Mouse (Mus musculus) heart, embryonic 15.5 days (tissue): Measurements from ENCODE around the gene Raf1. TPM values are rescaled to one million over a fixed set of nuclear protein-coding genes. Genes with fewer than 3 reads are reported as not detected.
A peak's percentile ranks its signal among the peaks of the same experiment; 100 is the strongest.

Experiments used
- ATAC-seq: fragments of 200-750 bp; cut with Nextera tagmentation; replicated peaks from 2 replicates; pipeline ENCODE4 v1.8.0; 2017; ENCODE audit warnings: low read depth, moderate TSS enrichment; ENCODE audit not compliant: insufficient number of reproducible peaks, insufficient read depth, low FRiP score
- H3K27ac ChIP-seq: fragments of 300-500 bp; sonication (generic); 2 replicates; pipeline ENCODE4 v1.5.1; 2015; ENCODE audit warnings: mild to moderate bottlenecking, inconsistent platforms
- H3K27me3 ChIP-seq: fragments of 300-500 bp; sonication (generic); 2 replicates; pipeline ENCODE4 v1.6.1; 2015; ENCODE audit warnings: inconsistent platforms
- H3K36me3 ChIP-seq: fragments of 300-500 bp; sonication (generic); 2 replicates; pipeline ENCODE4 v1.6.1; 2015; ENCODE audit warnings: mild to moderate bottlenecking, inconsistent platforms
- H3K4me1 ChIP-seq: fragments of 300-500 bp; sonication (generic); replicated peaks from 2 replicates; pipeline ENCODE4 v1.6.1; 2015; ENCODE audit warnings: inconsistent platforms
- H3K4me2 ChIP-seq: fragments of 300-500 bp; sonication (generic); 2 replicates; pipeline ENCODE4 v1.6.1; 2015; ENCODE audit warnings: inconsistent platforms, mild to moderate bottlenecking, moderate library complexity
- H3K4me3 ChIP-seq: fragments of 300-500 bp; sonication (generic); 2 replicates; pipeline ENCODE4 v1.5.1; 2015; ENCODE audit warnings: mild to moderate bottlenecking, inconsistent platforms
- H3K9ac ChIP-seq: fragments of 300-500 bp; sonication (generic); 2 replicates; pipeline ENCODE4 v1.6.1; 2015; ENCODE audit warnings: mild to moderate bottlenecking, inconsistent platforms
- H3K9me3 ChIP-seq: fragments of 300-500 bp; sonication (generic); replicated peaks from 2 replicates; pipeline ENCODE4 v1.6.1; 2016; ENCODE audit warnings: inconsistent platforms
- WGBS: fragments of 180-500 bp; shearing (Covaris S2); methylation state at CpG from one replicate; pipeline ENCODE4 v1.1.7; 2015; ENCODE audit warnings: mixed read lengths; 5-methylcytosine and 5-hydroxymethylcytosine counted together
- polyA plus RNA-seq: library from polyadenylated mRNA; unstranded; fragments of >200 nt; fragmentation: Nextera tagmentation; extraction: Ambion mirVana; gene quantifications from 2 replicates; pipeline ENCODE4 v1.2.1, GENCODE M21; 2015

Raf1 gene
- polyA plus RNA-seq, 1 experiment from 2014 or later = 90.7 TPM

DNA sequence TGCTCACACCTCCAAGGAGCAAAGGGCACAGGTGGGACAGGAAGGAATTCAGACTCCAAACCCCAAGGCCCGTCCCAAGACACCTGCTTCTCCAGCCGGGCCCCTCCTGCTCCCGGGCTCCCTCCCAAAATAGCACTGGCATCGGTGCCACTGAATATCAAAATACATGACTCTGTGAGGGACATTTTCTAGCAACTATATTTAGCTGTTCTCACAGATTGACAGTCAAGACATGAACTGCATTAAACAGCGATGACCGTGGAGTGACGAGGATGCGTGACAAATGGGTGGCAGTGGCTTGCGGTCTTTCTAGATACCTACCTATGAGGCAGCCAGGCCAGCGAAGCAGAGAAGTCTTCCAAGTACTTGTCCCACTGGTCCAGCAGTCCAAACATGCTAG lies 90.1 kb downstream of the Raf1 start:
- Histone ChIP-seq H3K27me3 (no peaks in the 10 kb centered on the region), H3K9me3 (no peaks in the 10 kb centered on the region), H3K36me3 (no peaks in the 10 kb centered on the region), H3K4me3 (no peak overlapping the region), H3K4me2 (peak overlapping the region; percentile 55), H3K27ac (peak overlapping the region; percentile 68), H3K4me1 (peaks cover 7% of the 10 kb centered on the region), H3K9ac (no peak overlapping the region)
- WGBS = 41% methylated on average over 10 of the region's 10 CpGs
- ATAC-seq = no peak

GRCm38 (mm10) chr6:115584176-115584575 lies 92.3 kb downstream of the Raf1 start:
- Histone ChIP-seq H3K4me2 (no peak overlapping the region), H3K36me3 (peaks cover 5% of the 10 kb centered on the region; the same call in 1 of the 2 replicates), H3K4me1 (peaks cover 7% of the 10 kb centered on the region), H3K4me3 (no peak overlapping the region), H3K9me3 (no peaks in the 10 kb centered on the region), H3K27ac (no peak overlapping the region), H3K9ac (no peak overlapping the region), H3K27me3 (no peaks in the 10 kb centered on the region)
- WGBS = 77% methylated on average over 3 of the region's 3 CpGs
- ATAC-seq = no peak

GRCm38 (mm10) chr6:115583430-115584125 lies 92.9 kb downstream of the Raf1 start:
- H3K9ac ChIP-seq = no peak overlapping the region
- peaks cover 10% of the 10 kb centered on the region; the same call in 1 of the 2 replicates for H3K36me3 ChIP-seq
- ATAC-seq = no peak
- no peaks in the 10 kb centered on the region for H3K27me3 ChIP-seq
- no peak overlapping the region for H3K4me2 ChIP-seq
- H3K4me3 ChIP-seq = no peak overlapping the region
- no peaks in the 10 kb centered on the region for H3K9me3 ChIP-seq
- H3K4me1 ChIP-seq = peaks cover 7% of the 10 kb centered on the region
- no peak overlapping the region for H3K27ac ChIP-seq
- 70% methylated on average over 6 of the region's 6 CpGs for WGBS

DNA sequence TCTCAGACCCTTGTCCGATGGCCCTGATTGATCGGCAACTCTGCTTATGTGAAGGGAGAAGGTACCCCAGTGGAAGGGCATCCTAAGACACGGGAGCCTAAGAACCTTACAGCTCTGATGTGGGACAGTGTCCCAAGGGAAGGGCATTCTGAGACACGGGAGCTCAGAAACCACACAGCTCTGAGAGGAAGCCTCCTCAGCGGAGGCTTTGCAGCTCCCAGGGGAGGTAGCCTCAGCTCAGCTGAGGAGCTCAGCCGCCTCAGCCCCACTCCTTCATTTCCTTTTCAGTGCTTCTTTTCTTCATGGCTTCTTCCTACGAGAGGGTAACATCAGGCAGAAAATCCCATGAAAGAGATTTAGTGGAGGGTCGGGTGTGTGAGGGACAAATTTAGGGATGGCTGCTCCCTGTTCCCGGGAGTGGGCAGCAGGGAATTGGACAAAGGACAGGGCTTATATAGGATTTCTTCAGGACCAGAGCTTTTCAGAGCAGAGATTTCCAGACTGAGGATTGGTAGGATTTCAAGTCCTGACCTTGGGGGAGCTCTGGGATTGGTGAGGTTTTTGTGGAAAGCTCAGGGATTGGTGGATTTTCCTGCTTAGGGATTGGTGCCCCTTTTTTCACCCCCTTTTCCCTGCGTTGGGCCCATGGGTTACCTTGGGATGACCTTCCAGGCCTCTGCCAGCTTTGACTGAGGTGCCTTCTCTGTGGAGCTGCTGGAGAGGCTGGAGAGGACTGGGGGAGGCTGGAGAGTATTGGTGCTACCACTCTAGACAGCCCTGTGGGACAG lies 93.9 kb downstream of the Raf1 start:
- Histone ChIP-seq H3K27me3 (no peaks in the 10 kb centered on the region), H3K4me2 (no peak overlapping the region), H3K4me1 (peaks cover 7% of the 10 kb centered on the region), H3K9ac (no peak overlapping the region), H3K9me3 (no peaks in the 10 kb centered on the region), H3K4me3 (no peak overlapping the region), H3K36me3 (peaks cover 16% of the 10 kb centered on the region; the same call in 1 of the 2 replicates), H3K27ac (no peak overlapping the region)
- no peak for ATAC-seq
- WGBS = 81% methylated on average over 10 of the region's 10 CpGs

- Histone ChIP-seq H3K36me3 (peaks cover 20% of the 10 kb centered on the region; the same call in 1 of the 2 replicates), H3K9ac (no peak overlapping the region), H3K27me3 (no peaks in the 10 kb centered on the region), H3K4me3 (no peak overlapping the region), H3K27ac (no peak overlapping the region), H3K4me2 (no peak overlapping the region), H3K9me3 (no peaks in the 10 kb centered on the region), H3K4me1 (no peaks in the 10 kb centered on the region)
- WGBS = 79% methylated on average over 3 of the region's 3 CpGs
- no peak for ATAC-seq
These were observed 95.6 kb downstream of the Raf1 start for GRCm38 (mm10) chr6:115580810-115581209.

GRCm38 (mm10) chr6:115577941-115578340 lies 98.5 kb downstream of the Raf1 start:
- H3K4me2 ChIP-seq = no peak overlapping the region
- H3K9me3 ChIP-seq = no peaks in the 10 kb centered on the region
- H3K4me3 ChIP-seq = no peak overlapping the region
- H3K36me3 ChIP-seq = peaks cover 31% of the 10 kb centered on the region; the same call in 1 of the 2 replicates
- no peaks in the 10 kb centered on the region for H3K4me1 ChIP-seq
- 92% methylated on average over 9 of the region's 9 CpGs for WGBS
- no peak for ATAC-seq
- no peak overlapping the region for H3K9ac ChIP-seq
- no peak overlapping the region for H3K27ac ChIP-seq
- H3K27me3 ChIP-seq = no peaks in the 10 kb centered on the region

- 80% methylated on average over 5 of the region's 5 CpGs for WGBS
- Histone ChIP-seq H3K4me1 (no peaks in the 10 kb centered on the region), H3K9me3 (no peaks in the 10 kb centered on the region), H3K9ac (no peak overlapping the region), H3K4me2 (no peak overlapping the region), H3K4me3 (no peak overlapping the region), H3K27ac (no peak overlapping the region), H3K36me3 (peaks cover 31% of the 10 kb centered on the region; the same call in 1 of the 2 replicates), H3K27me3 (no peaks in the 10 kb centered on the region)
- no peak for ATAC-seq
These were observed 99.0 kb downstream of the Raf1 start for GRCm38 (mm10) chr6:115577407-115577806.

- peaks cover 46% of the 10 kb centered on the region for H3K36me3 ChIP-seq
- ATAC-seq = no peak
- no peaks in the 10 kb centered on the region for H3K27me3 ChIP-seq
These were observed 102.3 kb downstream of the Raf1 start for GRCm38 (mm10) chr6:115574171-115574570.

More at GRCm38 (mm10) chr6:115574171-115574570, 102.3 kb downstream of the Raf1 start:
- Histone ChIP-seq H3K4me2 (no peak overlapping the region), H3K27ac (no peak overlapping the region), H3K9ac (no peak overlapping the region), H3K9me3 (no peaks in the 10 kb centered on the region), H3K4me3 (no peak overlapping the region), H3K4me1 (no peaks in the 10 kb centered on the region)
- 86% methylated on average over 7 of the region's 7 CpGs for WGBS

Other genes starting within 250 kb of the Raf1 start
- gene Tsen2, start 132.0 kb downstream of the Raf1 start, polyA plus RNA-seq = 16.8 and 18.9 TPM in 2 replicates
- gene Mkrn2os, start 84.1 kb downstream of the Raf1 start, polyA plus RNA-seq = 0.24 and 0.25 TPM in 2 replicates
- gene Mkrn2, start 74.7 kb downstream of the Raf1 start, polyA plus RNA-seq = 20.5 and 26.3 TPM in 2 replicates
- gene Tmem40, start 85.8 kb upstream of the Raf1 start, polyA plus RNA-seq = 1.3 and 1.7 TPM in 2 replicates
- 40.8 and 48.7 TPM in 2 replicates for gene Cand2, start 97.9 kb upstream of the Raf1 start, polyA plus RNA-seq
- 1,057 and 1,253 TPM in 2 replicates for gene Rpl32, start 132.1 kb upstream of the Raf1 start, polyA plus RNA-seq
- gene Efcab12, start 161.8 kb upstream of the Raf1 start, polyA plus RNA-seq = 0.29 and 0.53 TPM in 2 replicates
- gene Mbd4, start 176.7 kb upstream of the Raf1 start, polyA plus RNA-seq = 9.2 and 11.3 TPM in 2 replicates
- gene Ift122, start 176.8 kb upstream of the Raf1 start, polyA plus RNA-seq = 18.4 and 24.2 TPM in 2 replicates